Mouse (Mus musculus) forebrain, embryonic 11.5 days (tissue): ENCODE results near the gene N4bp2l1. TPM values are rescaled to one million over a fixed set of nuclear protein-coding genes. Genes with fewer than 3 reads are reported as not detected.
A peak's percentile ranks its signal among the peaks of the same experiment; 100 is the strongest.

Source experiments
- ATAC-seq: fragments of 200-750 bp; cut with Nextera tagmentation; replicated peaks from 2 replicates; pipeline ENCODE4 v1.8.0; 2017; ENCODE audit warnings: moderate TSS enrichment; ENCODE audit not compliant: low FRiP score
- DNase-seq: peaks from one replicate; pipeline ENCODE4 v3.0.0-alpha.2; 2017; ENCODE audit warnings: low spot score
- H3K27ac ChIP-seq: fragments of 300-500 bp; sonication (generic); 2 replicates; pipeline ENCODE4 v1.5.1; 2014; ENCODE audit warnings: low read depth, low read length
- H3K27me3 ChIP-seq: fragments of 300-500 bp; sonication (generic); 2 replicates; pipeline ENCODE4 v1.6.1; 2014; ENCODE audit warnings: mild to moderate bottlenecking, low read length, mixed read lengths; ENCODE audit not compliant: control insufficient read depth, insufficient read depth
- H3K36me3 ChIP-seq: fragments of 300-500 bp; sonication (generic); 2 replicates; pipeline ENCODE4 v1.6.1; 2014; ENCODE audit warnings: mild to moderate bottlenecking, low read length, moderate library complexity, mixed read lengths; ENCODE audit not compliant: control insufficient read depth, insufficient read depth
- H3K4me1 ChIP-seq: fragments of 300-500 bp; sonication (generic); replicated peaks from 2 replicates; pipeline ENCODE4 v1.6.1; 2014; ENCODE audit warnings: low read length, mixed read lengths; ENCODE audit not compliant: control insufficient read depth, insufficient read depth
- H3K4me2 ChIP-seq: fragments of 300-500 bp; sonication (generic); 2 replicates; pipeline ENCODE4 v1.6.1; 2014; ENCODE audit warnings: low read depth, mild to moderate bottlenecking, low read length, moderate library complexity, mixed read lengths; ENCODE audit not compliant: severe bottlenecking
- H3K4me3 ChIP-seq: fragments of 300-500 bp; sonication (generic); 2 replicates; pipeline ENCODE4 v1.5.1; 2014; ENCODE audit warnings: low read depth, low read length
- H3K9ac ChIP-seq: fragments of 300-500 bp; sonication (generic); 2 replicates; pipeline ENCODE4 v1.6.1; 2014; ENCODE audit warnings: low read length
- H3K9me3 ChIP-seq: fragments of 300-500 bp; sonication (generic); 2 replicates; pipeline ENCODE4 v1.6.1; 2016; ENCODE audit warnings: low read length, mixed read lengths; ENCODE audit not compliant: control insufficient read depth
- WGBS: fragments of 180-500 bp; shearing (Covaris S2); extraction: QIAGEN DNeasy Blood & Tissue Kit; methylation state at CpG from one replicate; pipeline ENCODE4 v1.1.7; 2014; 5-methylcytosine and 5-hydroxymethylcytosine counted together
- polyA plus RNA-seq: library from polyadenylated mRNA; unstranded; fragments of >200 nt; fragmentation: Nextera tagmentation; extraction: Ambion mirVana; gene quantifications from 2 replicates; pipeline ENCODE4 v1.2.1, GENCODE M21; 2014

Gene N4bp2l1
- polyA plus RNA-seq, 1 experiment from 2014 or later, result 3.3 TPM

DNA sequence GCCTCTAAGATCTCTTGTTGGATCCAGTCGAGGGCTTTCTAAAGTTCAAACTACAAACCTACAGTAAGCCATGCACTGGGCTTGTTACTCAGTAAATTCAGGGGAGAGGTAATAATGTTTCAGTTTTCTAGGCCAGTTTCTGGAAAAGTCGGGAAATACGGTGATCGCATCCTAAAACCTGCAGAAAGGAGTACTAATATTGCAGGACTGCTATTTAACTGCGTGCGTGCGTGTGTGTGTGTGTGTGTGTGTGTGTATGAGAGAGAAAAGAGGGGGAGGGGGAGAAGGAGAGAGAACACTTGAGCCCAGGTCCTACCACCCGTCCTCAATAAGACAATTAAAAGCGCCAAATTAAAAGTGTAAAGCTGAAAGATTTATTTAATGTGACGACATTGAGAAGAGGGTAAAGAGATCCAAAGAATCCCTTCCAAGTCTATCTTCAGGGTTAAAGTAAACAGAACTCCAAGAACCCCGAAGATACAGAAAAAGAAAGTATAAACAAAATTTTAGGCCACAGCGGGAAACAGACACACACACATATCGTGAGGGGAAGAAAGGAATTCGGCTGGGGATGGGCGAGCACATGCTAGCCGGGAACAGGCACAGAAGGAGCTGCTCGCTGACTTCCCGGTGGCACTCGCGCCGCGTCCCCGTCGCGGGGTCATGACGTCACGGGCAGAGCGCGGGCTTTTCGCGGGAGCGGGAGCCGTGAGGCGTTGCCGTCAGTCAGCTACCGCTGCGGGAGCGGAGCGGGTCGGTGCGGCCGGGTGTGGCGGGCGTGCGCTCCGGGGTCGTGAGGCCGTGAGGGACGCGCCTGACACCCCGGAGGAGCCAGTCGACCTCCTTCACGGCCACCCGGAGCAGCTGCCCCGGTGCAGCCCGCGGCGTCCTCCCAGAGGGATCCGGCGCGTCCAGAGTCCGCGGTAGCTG lies 74.8 kb downstream of the N4bp2l1 start, which contains the start of gene Brca2:
Gene Brca2, plus strand, starts transcription at position 694 of the 930 bp plus-strand sequence.
- H3K27ac ChIP-seq, result peak within 1 kb of the TSS; percentile 53; the same call in 1 of the 2 replicates
- no peaks in the 10 kb centered on the region for H3K36me3 ChIP-seq
- ATAC-seq (peak; percentile 97), DNase-seq (peak; percentile 97)
- H3K4me3 ChIP-seq, result peak within 1 kb of the TSS; percentile 75
- WGBS, result 6% methylated on average over 63 of the region's 63 CpGs
- H3K4me2 ChIP-seq, result peak within 1 kb of the TSS; percentile 73
- no peaks in the 10 kb centered on the region for H3K4me1 ChIP-seq
- H3K9me3 ChIP-seq, result no peaks in the 10 kb centered on the region
- no peaks in the 10 kb centered on the region for H3K27me3 ChIP-seq
- peak within 1 kb of the TSS; percentile 93 for H3K9ac ChIP-seq

Other genes starting within 250 kb of the N4bp2l1 start
- gene Zar1l, start 79.0 kb downstream of the N4bp2l1 start, polyA plus RNA-seq, result not detected in 2 replicates
- 34.8 and 35.0 TPM in 2 replicates for gene Brca2, start 74.6 kb downstream of the N4bp2l1 start, polyA plus RNA-seq
- gene N4bp2l2, start 69.0 kb upstream of the N4bp2l1 start, polyA plus RNA-seq, result 38.0 and 43.8 TPM in 2 replicates
- gene Pds5b, start 76.6 kb upstream of the N4bp2l1 start, polyA plus RNA-seq, result 49.0 and 50.4 TPM in 2 replicates